Mouse (Mus musculus) brain, embryonic 14.5 days (tissue): ENCODE data around the gene Haus3. TPM values are rescaled to one million over a fixed set of nuclear protein-coding genes. Genes with fewer than 3 reads are reported as not detected.

Source experiments
- DNase-seq: peaks from one replicate; pipeline ENCODE4 v3.0.0-alpha.2; 2011; ENCODE audit warnings: low read depth
- CTCF ChIP-seq: fragments of 200-500 bp; IDR thresholded peaks from 2 replicates; pipeline ENCODE4 v1.5.1; 2012; ENCODE audit warnings: inconsistent platforms, mild to moderate bottlenecking, moderate library complexity, borderline replicate concordance; ENCODE audit not compliant: insufficient read depth, insufficient read length; ENCODE audit errors: extremely low read depth
- POLR2A ChIP-seq: fragments of 200-500 bp; IDR thresholded peaks from 2 replicates; pipeline ENCODE4 v1.6.1; 2012; ENCODE audit warnings: mild to moderate bottlenecking, inconsistent platforms, borderline replicate concordance; ENCODE audit not compliant: poor library complexity, insufficient read depth, insufficient read length, severe bottlenecking; ENCODE audit errors: extremely low read depth
- polyA plus RNA-seq: library from polyadenylated mRNA; depleted of rRNA; stranded (reverse); fragments of >200 nt; gene quantifications from 2 replicates; pipeline ENCODE4 v1.2.3, GENCODE M21; 2012

Haus3 gene
- polyA plus RNA-seq, 1 experiment, result 7.5 TPM

DNA sequence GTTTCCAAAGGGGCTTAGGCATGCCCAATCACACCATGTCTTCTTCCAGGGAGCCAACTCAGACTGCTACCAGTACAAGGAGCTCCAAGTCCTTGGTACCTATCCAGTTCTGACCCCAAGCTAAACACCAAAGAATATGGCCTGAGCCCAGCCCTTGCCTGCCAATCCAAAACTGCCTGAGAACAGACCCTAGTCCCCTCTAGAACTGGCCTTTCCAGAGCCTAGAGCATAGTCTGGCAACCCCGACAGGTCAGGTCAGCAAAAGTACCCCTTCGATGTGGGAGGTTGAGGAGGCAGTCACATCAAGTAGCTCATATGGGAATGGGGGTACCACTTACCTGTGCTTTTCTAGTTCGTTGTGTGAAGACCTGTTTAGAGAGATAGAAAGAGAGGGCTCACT is 14.6 kb upstream of the Haus3 start:
- DNase-seq, result no peak
- TF ChIP-seq CTCF, result no peak
- TF ChIP-seq POLR2A, result no peak

DNA sequence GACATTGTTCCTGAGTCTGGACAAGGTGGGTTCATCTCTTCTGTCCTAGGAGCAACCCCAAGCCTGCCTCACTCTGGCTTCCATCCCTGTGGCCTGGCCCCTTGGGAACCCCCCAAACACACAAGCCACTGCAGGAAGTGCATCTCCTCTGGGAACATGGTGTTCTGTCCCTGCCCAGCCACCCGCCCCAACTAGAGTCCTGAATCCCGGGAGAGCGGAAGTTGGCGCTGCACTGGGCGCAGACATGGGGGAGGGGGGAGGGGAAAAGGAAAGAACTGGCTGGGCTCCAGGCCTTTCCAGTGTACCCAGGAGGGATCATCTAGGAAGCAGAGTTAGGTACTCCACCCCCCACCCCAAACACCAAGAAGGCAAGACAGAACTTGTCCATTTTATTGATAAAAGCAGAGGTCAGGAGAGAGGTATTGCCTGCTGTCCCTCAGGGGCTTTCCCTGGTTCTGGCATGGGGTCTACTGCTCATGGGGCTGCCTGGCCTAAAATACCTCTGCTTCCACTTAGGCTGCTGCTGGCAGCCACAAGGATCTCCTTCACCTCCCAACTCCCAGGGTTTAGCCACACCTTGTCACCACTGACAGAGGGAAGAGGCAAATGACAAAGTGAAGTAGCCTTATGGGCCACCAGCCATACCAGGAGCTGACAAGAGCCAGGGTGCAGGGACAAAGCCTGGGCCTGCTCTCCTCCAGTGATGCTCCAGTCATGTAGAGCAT is 14.0 kb upstream of the Haus3 start:
- TF ChIP-seq POLR2A, result no peak
- TF ChIP-seq CTCF, result no peak
- DNase-seq, result no peak

DNA sequence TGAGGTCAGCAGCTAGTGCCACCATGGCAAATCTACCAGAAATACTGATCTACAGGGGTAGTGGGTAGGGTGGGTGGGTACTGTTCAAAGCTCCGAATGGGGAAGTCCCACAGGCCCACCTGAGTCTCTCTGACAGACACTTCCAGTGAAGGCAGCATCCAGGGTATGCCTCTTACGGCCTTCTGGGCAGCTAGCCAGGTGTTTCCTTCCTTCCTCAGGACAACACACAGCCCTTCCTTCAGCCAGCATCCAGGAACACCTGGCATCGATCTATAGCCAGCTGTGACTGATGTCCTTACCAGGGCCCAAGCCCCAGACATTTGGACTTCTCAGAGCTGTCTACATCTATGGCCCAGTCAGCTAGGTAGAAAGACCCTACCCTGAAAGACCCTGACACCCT is 13.2 kb upstream of the Haus3 start:
- TF ChIP-seq CTCF, result no peak
- TF ChIP-seq POLR2A, result no peak
- DNase-seq, result no peak

GRCm38 (mm10) chr5:34177821-34178220 is 8.5 kb upstream of the Haus3 start:
- TF ChIP-seq POLR2A, result no peak
- no peak for TF ChIP-seq CTCF
- DNase-seq, result no peak

- no peak for TF ChIP-seq CTCF
- no peak for TF ChIP-seq POLR2A
- DNase-seq, result no peak
Observed at GRCm38 (mm10) chr5:34177091-34177490, 7.8 kb upstream of the Haus3 start.

GRCm38 (mm10) chr5:34176691-34177090 is 7.4 kb upstream of the Haus3 start:
- TF ChIP-seq POLR2A, result no peak
- TF ChIP-seq CTCF, result no peak
- DNase-seq, result no peak

DNA sequence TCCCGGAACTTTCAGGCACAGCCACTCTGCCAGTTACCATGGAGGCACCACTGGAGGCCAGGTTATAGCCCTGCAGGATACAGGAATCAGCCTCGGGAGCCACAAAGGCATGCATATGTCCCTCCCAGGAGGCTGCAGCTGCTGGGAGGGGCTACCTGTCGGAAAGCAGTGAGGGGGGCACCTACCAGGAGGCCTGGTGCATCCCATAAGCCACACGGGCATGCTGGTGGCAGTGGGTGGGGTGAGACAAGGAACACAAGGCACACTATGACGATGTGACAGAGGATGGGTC is 6.0 kb upstream of the Haus3 start:
- TF ChIP-seq CTCF, result no peak
- TF ChIP-seq POLR2A, result no peak
- DNase-seq, result no peak

DNA sequence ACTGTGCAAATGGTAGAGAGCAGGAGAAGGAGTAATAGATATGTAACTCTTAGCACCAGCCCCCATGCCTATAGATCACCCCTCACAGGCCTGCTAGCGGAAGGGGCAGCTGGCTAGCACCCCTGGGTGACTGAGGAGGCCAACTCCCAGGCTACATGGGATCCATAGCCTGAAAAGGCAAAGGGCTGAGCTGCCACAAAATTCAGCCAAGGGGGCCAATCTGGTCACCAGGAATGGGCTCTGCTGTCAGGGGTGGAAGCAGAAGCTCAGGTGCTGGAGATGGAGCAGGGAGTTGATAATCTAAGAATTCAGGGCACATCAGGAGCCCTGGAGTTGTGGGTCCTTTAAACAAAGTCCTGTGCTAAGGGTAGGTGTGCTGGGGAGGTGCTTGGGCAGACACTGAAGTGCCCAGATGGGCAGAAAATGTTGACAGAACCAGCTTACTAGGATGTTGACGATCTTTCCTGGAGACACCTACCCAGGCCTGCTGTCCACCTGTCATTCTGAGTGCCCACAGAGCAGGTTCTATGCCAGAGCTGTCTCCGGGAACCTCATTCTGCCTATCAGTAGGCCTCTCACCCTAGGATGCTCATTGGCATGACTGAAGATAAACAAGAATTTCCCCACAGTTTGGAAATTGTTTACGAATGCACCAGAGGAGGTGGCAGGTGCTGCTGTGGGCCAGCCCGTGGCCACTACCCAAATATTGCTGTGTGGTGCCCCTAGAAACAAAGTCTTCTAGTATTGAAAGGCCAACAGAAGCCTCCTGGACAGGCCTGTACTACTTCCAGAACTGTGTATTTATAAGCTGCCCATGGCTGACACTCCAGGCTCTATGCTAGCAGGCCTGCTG is 5.4 kb upstream of the Haus3 start:
- no peak for TF ChIP-seq POLR2A
- TF ChIP-seq CTCF, result no peak
- DNase-seq, result no peak

DNA sequence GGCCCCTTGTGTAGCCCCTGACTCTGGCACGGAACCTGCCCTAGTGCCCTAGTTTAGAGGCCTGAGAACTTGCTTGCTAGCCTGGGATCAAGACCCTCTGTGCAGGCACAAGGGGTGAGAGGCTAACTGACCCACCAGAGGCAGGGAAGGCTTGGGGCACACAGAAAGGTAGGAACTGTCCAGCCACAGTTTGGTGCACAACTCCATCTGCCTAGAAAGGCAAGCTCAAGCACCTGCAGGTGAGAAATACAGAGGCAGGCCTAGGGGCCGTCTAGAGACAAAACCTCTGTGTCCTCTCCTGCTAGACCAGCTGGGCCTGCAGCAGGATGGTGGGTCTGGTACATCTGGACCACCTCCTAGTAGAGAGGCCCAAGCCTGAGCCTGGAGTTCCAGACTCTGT is 4.7 kb upstream of the Haus3 start:
- DNase-seq, result no peak

GRCm38 (mm10) chr5:34170726-34171125 is 1.4 kb upstream of the Haus3 start:
- DNase-seq, result no peak
- TF ChIP-seq CTCF (no peak), POLR2A (no peak)

More for the DNA sequence above, 4.7 kb upstream of the Haus3 start:
- TF ChIP-seq POLR2A (no peak), CTCF (no peak)

DNA sequence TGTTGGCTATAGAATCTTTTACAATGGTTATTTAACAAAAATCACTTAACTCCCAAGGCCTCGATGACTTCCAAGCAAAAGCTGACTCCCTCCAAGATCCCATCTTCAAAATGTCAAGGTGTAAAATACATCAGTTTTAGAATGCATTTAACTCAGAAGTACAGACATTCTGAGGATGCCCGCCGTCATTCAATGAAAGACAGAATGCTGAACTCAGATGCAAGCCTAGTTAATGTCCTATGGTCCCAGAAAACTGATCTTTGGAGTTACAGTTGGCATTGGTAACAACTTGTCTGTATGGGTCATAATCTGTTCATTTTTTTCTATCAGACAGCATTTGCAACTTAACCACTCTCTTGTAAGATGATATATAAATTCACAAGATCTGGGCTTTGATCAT is 627 bp upstream of the Haus3 start:
- TF ChIP-seq CTCF, result no peak
- TF ChIP-seq POLR2A, result no peak
- no peak for DNase-seq

- TF ChIP-seq POLR2A (no peak), CTCF (no peak)
- no peak for DNase-seq
Observed at GRCm38 (mm10) chr5:34167857-34168256, 1.5 kb downstream of the Haus3 start.

DNA sequence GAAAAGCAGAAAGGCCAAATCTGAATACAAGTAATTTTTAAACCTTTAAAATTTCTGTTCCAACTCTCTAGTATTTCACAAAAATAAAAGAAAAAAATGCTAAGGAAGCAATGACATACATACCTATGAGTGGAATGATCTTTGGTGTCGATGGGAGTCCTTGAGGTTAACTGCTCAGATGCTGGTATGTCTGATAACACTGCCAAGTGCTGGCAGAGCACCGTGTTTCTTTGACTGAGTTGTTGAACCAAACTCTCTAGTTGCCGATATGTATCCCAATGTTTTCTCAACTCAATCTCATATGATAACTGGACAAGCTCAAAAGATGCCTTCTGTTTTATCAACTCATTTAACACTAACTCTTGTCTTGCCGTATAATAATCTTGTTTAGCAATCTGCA is 3.5 kb downstream of the Haus3 start:
- DNase-seq, result no peak
- TF ChIP-seq CTCF (no peak), POLR2A (no peak)

DNA sequence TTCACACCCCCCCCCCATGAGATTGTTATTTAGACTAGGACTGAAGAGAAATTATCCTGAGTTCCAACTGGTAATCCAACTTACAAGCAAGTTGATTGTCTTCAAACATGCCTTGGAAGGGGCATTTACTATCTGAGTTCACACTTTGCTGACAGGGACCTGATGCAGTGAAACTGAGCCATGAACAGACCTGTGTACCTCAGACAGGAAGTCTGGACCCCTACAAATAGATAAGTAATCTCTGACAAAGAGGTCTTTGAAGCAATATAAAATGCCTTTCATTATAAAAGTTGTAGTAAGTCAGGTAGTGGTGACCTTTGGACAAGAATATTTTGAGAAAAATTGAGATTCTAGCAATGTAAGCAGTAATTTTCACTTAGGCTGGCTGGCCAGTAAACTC is 20.9 kb downstream of the Haus3 start:
- TF ChIP-seq CTCF (no peak), POLR2A (no peak)
- DNase-seq, result no peak
